Mouse (Mus musculus): ENCODE measurements around the gene Hnrnpa3. TPM values are rescaled to one million over a fixed set of nuclear protein-coding genes. Genes with fewer than 3 reads are reported as not detected.
"Not testable (repeated sequence)": the region's sequence is repeated elsewhere in the genome, so short reads cannot be mapped to it uniquely, and the experiment has no call there.

Gene Hnrnpa3
- polyA plus RNA-seq, 1 experiment from 2014 or later, result 345 TPM

- Histone ChIP-seq H3K4me3 (no peak overlapping the region), H3K4me2 (replicated peaks) (no peak overlapping the region), H3K9me3 (no peaks in the 10 kb centered on the region), H3K4me1 (no peaks in the 10 kb centered on the region), H3K9ac (replicated peaks) (no peak overlapping the region), H3K27ac (replicated peaks) (no peak overlapping the region), H3K27me3 (no peaks in the 10 kb centered on the region), H3K36me3 (no peaks in the 10 kb centered on the region)
- no peak for ATAC-seq (ENCODE audit: low FRiP score, low read depth)
- WGBS, result 93% methylated on average over 10 of the region's 10 CpGs
Observed at GRCm38 (mm10) chr2:75687040-75687749, 28.1 kb downstream of the Hnrnpa3 start.

- Histone ChIP-seq H3K9ac (replicated peaks) (no peak overlapping the region), H3K36me3 (no peaks in the 10 kb centered on the region), H3K27ac (replicated peaks) (no peak overlapping the region), H3K4me1 (0 out of 2 replicates have a peak, but pooled peaks cover 10% of the 10 kb centered on the region), H3K4me2 (replicated peaks) (no peak overlapping the region), H3K9me3 (no peaks in the 10 kb centered on the region), H3K27me3 (no peaks in the 10 kb centered on the region), H3K4me3 (no peak overlapping the region)
- no peak for ATAC-seq (ENCODE audit: low FRiP score, low read depth)
- WGBS, result 93% methylated on average over 1 of the region's 1 CpGs
Observed at GRCm38 (mm10) chr2:75688901-75689300, 29.8 kb downstream of the Hnrnpa3 start.

- WGBS, result 71% methylated on average over 10 of the region's 10 CpGs
- no peak for ATAC-seq (ENCODE audit: low FRiP score, low read depth)
- no peaks in the 10 kb centered on the region for H3K9me3 ChIP-seq
Observed at GRCm38 (mm10) chr2:75689482-75690158, 30.6 kb downstream of the Hnrnpa3 start.

GRCm38 (mm10) chr2:75690656-75691055, 31.6 kb downstream of the Hnrnpa3 start:
- no peak for ATAC-seq (ENCODE audit: low FRiP score, low read depth)
- Histone ChIP-seq H3K9ac (replicated peaks) (no peak overlapping the region), H3K27ac (replicated peaks) (no peak overlapping the region), H3K4me1 (0 out of 2 replicates have a peak, but pooled peaks cover 10% of the 10 kb centered on the region), H3K9me3 (no peaks in the 10 kb centered on the region), H3K4me2 (replicated peaks) (no peak overlapping the region), H3K36me3 (no peaks in the 10 kb centered on the region), H3K4me3 (no peak overlapping the region), H3K27me3 (no peaks in the 10 kb centered on the region)
- WGBS, result 95% methylated on average over 4 of the region's 4 CpGs

More at GRCm38 (mm10) chr2:75689482-75690158, 30.6 kb downstream of the Hnrnpa3 start:
- Histone ChIP-seq H3K9ac (replicated peaks) (no peak overlapping the region), H3K27ac (replicated peaks) (no peak overlapping the region), H3K36me3 (no peaks in the 10 kb centered on the region), H3K4me1 (0 out of 2 replicates have a peak, but pooled peaks cover 10% of the 10 kb centered on the region), H3K27me3 (no peaks in the 10 kb centered on the region), H3K4me3 (no peak overlapping the region), H3K4me2 (replicated peaks) (no peak overlapping the region)

- ATAC-seq (ENCODE audit: low FRiP score, low read depth), result no peak
- Histone ChIP-seq H3K27ac (replicated peaks) (no peak overlapping the region), H3K9me3 (no peaks in the 10 kb centered on the region), H3K4me1 (0 out of 2 replicates have a peak, but pooled peaks cover 13% of the 10 kb centered on the region), H3K9ac (replicated peaks) (no peak overlapping the region), H3K4me2 (replicated peaks) (no peak overlapping the region), H3K36me3 (no peaks in the 10 kb centered on the region), H3K27me3 (no peaks in the 10 kb centered on the region), H3K4me3 (no peak overlapping the region)
- WGBS, result 86% methylated on average over 8 of the region's 8 CpGs
Observed at GRCm38 (mm10) chr2:75691316-75691715, 32.3 kb downstream of the Hnrnpa3 start.

- H3K27me3 ChIP-seq, result no peaks in the 10 kb centered on the region
- WGBS, result 89% methylated on average over 6 of the region's 6 CpGs
- no peaks in the 10 kb centered on the region for H3K9me3 ChIP-seq
- no peak overlapping the region for H3K4me3 ChIP-seq
- ATAC-seq (ENCODE audit: low FRiP score, low read depth), result no peak
- no peaks in the 10 kb centered on the region for H3K36me3 ChIP-seq
- H3K4me2 ChIP-seq (replicated peaks), result no peak overlapping the region
- no peak overlapping the region for H3K9ac ChIP-seq (replicated peaks)
- peaks cover 18% of the 10 kb centered on the region; the same call in 1 of the 2 replicates for H3K4me1 ChIP-seq
- H3K27ac ChIP-seq (replicated peaks), result no peak overlapping the region
Observed at GRCm38 (mm10) chr2:75692369-75692768, 33.3 kb downstream of the Hnrnpa3 start.

- H3K27me3 ChIP-seq; ATAC-seq (ENCODE audit: low FRiP score, low read depth); H3K4me2 ChIP-seq (replicated peaks); H3K9me3 ChIP-seq; H3K36me3 ChIP-seq; H3K9ac ChIP-seq (replicated peaks); H3K27ac ChIP-seq (replicated peaks); H3K4me3 ChIP-seq: not testable (repeated sequence)
- peaks cover 21% of the 10 kb centered on the region; the same call in 1 of the 2 replicates for H3K4me1 ChIP-seq
- 97% methylated on average over 3 of the region's 3 CpGs for WGBS
Observed at GRCm38 (mm10) chr2:75694926-75695325, 35.9 kb downstream of the Hnrnpa3 start.

GRCm38 (mm10) chr2:75695676-75696350, 36.8 kb downstream of the Hnrnpa3 start:
- Histone ChIP-seq H3K4me1 (peaks cover 23% of the 10 kb centered on the region), H3K4me3 (no peak overlapping the region), H3K4me2 (replicated peaks) (no peak overlapping the region), H3K27me3 (no peaks in the 10 kb centered on the region), H3K36me3 (no peaks in the 10 kb centered on the region), H3K9me3 (no peaks in the 10 kb centered on the region), H3K27ac (replicated peaks) (no peak overlapping the region), H3K9ac (replicated peaks) (no peak overlapping the region)
- WGBS, result 64% methylated on average over 9 of the region's 9 CpGs
- ATAC-seq (ENCODE audit: low FRiP score, low read depth), result no peak

- Histone ChIP-seq H3K27me3 (no peaks in the 10 kb centered on the region), H3K4me3 (no peak overlapping the region), H3K36me3 (no peaks in the 10 kb centered on the region), H3K4me1 (peaks cover 27% of the 10 kb centered on the region), H3K27ac (replicated peaks) (no peak overlapping the region), H3K9ac (replicated peaks) (no peak overlapping the region), H3K4me2 (replicated peaks) (no peak overlapping the region), H3K9me3 (no peaks in the 10 kb centered on the region)
- ATAC-seq (ENCODE audit: low FRiP score, low read depth), result no peak
- WGBS, result 72% methylated on average over 5 of the region's 5 CpGs
Observed at GRCm38 (mm10) chr2:75696371-75696770, 37.3 kb downstream of the Hnrnpa3 start.

GRCm38 (mm10) chr2:75697222-75697621, 38.2 kb downstream of the Hnrnpa3 start:
- H3K4me1 ChIP-seq, result peaks cover 30% of the 10 kb centered on the region
- H3K27me3 ChIP-seq, result no peaks in the 10 kb centered on the region
- no peak overlapping the region for H3K9ac ChIP-seq (replicated peaks)
- no peak overlapping the region for H3K4me3 ChIP-seq
- H3K36me3 ChIP-seq, result no peaks in the 10 kb centered on the region
- ATAC-seq (ENCODE audit: low FRiP score, low read depth), result no peak
- 94% methylated on average over 3 of the region's 3 CpGs for WGBS
- H3K4me2 ChIP-seq (replicated peaks), result no peak overlapping the region
- H3K9me3 ChIP-seq, result no peaks in the 10 kb centered on the region
- H3K27ac ChIP-seq (replicated peaks), result no peak overlapping the region

- no peak overlapping the region for H3K9ac ChIP-seq (replicated peaks)
- H3K9me3 ChIP-seq, result no peaks in the 10 kb centered on the region
- 42% methylated on average over 4 of the region's 4 CpGs for WGBS
- ATAC-seq (ENCODE audit: low FRiP score, low read depth), result no peak
- H3K4me2 ChIP-seq (replicated peaks), result no peak overlapping the region
- H3K27me3 ChIP-seq, result no peaks in the 10 kb centered on the region
- peaks cover 36% of the 10 kb centered on the region for H3K4me1 ChIP-seq
- H3K36me3 ChIP-seq, result no peaks in the 10 kb centered on the region
- H3K4me3 ChIP-seq, result no peak overlapping the region
- H3K27ac ChIP-seq (replicated peaks), result no peak overlapping the region
Observed at GRCm38 (mm10) chr2:75698007-75698406, 38.9 kb downstream of the Hnrnpa3 start.

GRCm38 (mm10) chr2:75698874-75699273, 39.8 kb downstream of the Hnrnpa3 start:
- 82% methylated on average over 3 of the region's 3 CpGs for WGBS
- Histone ChIP-seq H3K4me2 (replicated peaks) (no peak overlapping the region), H3K4me3 (no peak overlapping the region), H3K9me3 (no peaks in the 10 kb centered on the region), H3K9ac (replicated peaks) (no peak overlapping the region), H3K27ac (replicated peaks) (no peak overlapping the region), H3K36me3 (no peaks in the 10 kb centered on the region), H3K4me1 (peaks cover 34% of the 10 kb centered on the region), H3K27me3 (no peaks in the 10 kb centered on the region)
- ATAC-seq (ENCODE audit: low FRiP score, low read depth), result no peak

Measured in midbrain, embryonic 12.5 days (tissue).